Mouse (Mus musculus) midbrain, postnatal 0 days (tissue): Measurements from ENCODE around the gene Stk39. TPM values are rescaled to one million over a fixed set of nuclear protein-coding genes. Genes with fewer than 3 reads are reported as not detected.
A peak's percentile ranks its signal among the peaks of the same experiment; 100 is the strongest.

Experiments used
- ATAC-seq: fragments of 200-750 bp; cut with Nextera tagmentation; 2 replicates; pipeline ENCODE4 v1.8.0; 2017; ENCODE audit warnings: moderate number of reproducible peaks, mild to moderate bottlenecking, moderate TSS enrichment, moderate library complexity; ENCODE audit not compliant: low FRiP score
- DNase-seq: peaks from one replicate; pipeline ENCODE4 v3.0.0-alpha.2; 2015; ENCODE audit warnings: low spot score
- H3K27ac ChIP-seq: fragments of 300-500 bp; sonication (generic); 2 replicates; pipeline ENCODE4 v1.5.1; 2014; ENCODE audit warnings: low read depth, mild to moderate bottlenecking, low read length, mixed read lengths
- H3K27me3 ChIP-seq: fragments of 300-500 bp; sonication (generic); 2 replicates; pipeline ENCODE4 v1.6.1; 2014; ENCODE audit warnings: low read length, control low read depth, mixed read lengths; ENCODE audit not compliant: insufficient read depth
- H3K36me3 ChIP-seq: fragments of 300-500 bp; sonication (generic); 2 replicates; pipeline ENCODE4 v1.6.1; 2014; ENCODE audit warnings: low read length, control low read depth, mixed read lengths; ENCODE audit not compliant: insufficient read depth
- H3K4me1 ChIP-seq: fragments of 300-500 bp; sonication (generic); 2 replicates; pipeline ENCODE4 v1.6.1; 2014; ENCODE audit warnings: mild to moderate bottlenecking, control low read depth, antibody characterized with exemption, low read length, mixed read lengths; ENCODE audit not compliant: insufficient read depth
- H3K4me2 ChIP-seq: fragments of 300-500 bp; sonication (generic); 2 replicates; pipeline ENCODE4 v1.6.1; 2014; ENCODE audit warnings: low read depth, mild to moderate bottlenecking, low read length, mixed read lengths; ENCODE audit not compliant: poor library complexity, severe bottlenecking
- H3K4me3 ChIP-seq: fragments of 300-500 bp; sonication (generic); 2 replicates; pipeline ENCODE4 v1.5.1; 2014; ENCODE audit warnings: low read depth, mild to moderate bottlenecking, low read length, moderate library complexity
- H3K9ac ChIP-seq: fragments of 300-500 bp; sonication (generic); replicated peaks from 2 replicates; pipeline ENCODE4 v1.6.1; 2014; ENCODE audit warnings: mild to moderate bottlenecking, low read length, moderate library complexity, mixed read lengths; ENCODE audit not compliant: poor library complexity, severe bottlenecking
- H3K9me3 ChIP-seq: fragments of 300-500 bp; sonication (generic); 2 replicates; pipeline ENCODE4 v1.6.1; 2016; ENCODE audit warnings: low read length, control low read depth
- CTCF ChIP-seq: IDR thresholded peaks from 2 replicates; pipeline ENCODE4 v1.5.1; 2016; ENCODE audit warnings: antibody characterized with exemption, mild to moderate bottlenecking
- WGBS: fragments of 180-500 bp; shearing (Covaris S2); extraction: QIAGEN DNeasy Blood & Tissue Kit; methylation state at CpG from one replicate; pipeline ENCODE4 v1.1.7; 2014; 5-methylcytosine and 5-hydroxymethylcytosine counted together
- polyA plus RNA-seq: library from polyadenylated mRNA; unstranded; fragments of >200 nt; fragmentation: Nextera tagmentation; extraction: Ambion mirVana; gene quantifications from 2 replicates; pipeline ENCODE4 v1.2.1, GENCODE M21; 2015
- total RNA-seq: library from RNA; depleted of rRNA; stranded (reverse); fragments of >200 nt; gene quantifications from 2 replicates; pipeline ENCODE4 v1.2.3, GENCODE M21; 2014

The Stk39 gene
- total and polyA plus RNA-seq, 2 experiments from 2014 or later, result 23.4 to 33.9 TPM

DNA sequence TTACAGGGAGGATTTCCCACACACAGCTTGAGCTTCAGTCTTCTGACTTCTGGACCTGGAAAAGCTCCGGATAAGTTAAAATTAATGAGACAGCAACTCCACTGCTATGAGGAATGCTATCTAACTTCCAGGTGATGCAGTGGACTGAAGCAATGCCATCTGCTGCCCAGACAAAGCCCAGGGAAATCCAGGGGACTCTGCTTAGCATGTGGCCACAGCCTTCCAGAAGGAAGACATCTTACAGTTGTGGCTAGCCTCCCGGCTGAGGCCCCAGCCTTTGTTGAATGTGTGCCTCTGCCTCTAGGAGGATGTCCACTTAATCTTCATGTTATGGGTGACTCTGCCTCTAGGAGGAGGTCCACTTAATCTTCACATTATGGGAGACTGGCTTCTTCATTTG lies 243.0 kb downstream of the Stk39 start:
- Histone ChIP-seq H3K36me3 (no peaks in the 10 kb centered on the region), H3K4me3 (no peak overlapping the region), H3K27ac (no peak overlapping the region), H3K4me1 (no peaks in the 10 kb centered on the region), H3K27me3 (no peaks in the 10 kb centered on the region), H3K9ac (no peak overlapping the region), H3K9me3 (no peaks in the 10 kb centered on the region), H3K4me2 (no peak overlapping the region)
- ATAC-seq (no peak), DNase-seq (no peak)
- TF ChIP-seq CTCF, result no peak
- 85% methylated on average over 2 of the region's 2 CpGs for WGBS

DNA sequence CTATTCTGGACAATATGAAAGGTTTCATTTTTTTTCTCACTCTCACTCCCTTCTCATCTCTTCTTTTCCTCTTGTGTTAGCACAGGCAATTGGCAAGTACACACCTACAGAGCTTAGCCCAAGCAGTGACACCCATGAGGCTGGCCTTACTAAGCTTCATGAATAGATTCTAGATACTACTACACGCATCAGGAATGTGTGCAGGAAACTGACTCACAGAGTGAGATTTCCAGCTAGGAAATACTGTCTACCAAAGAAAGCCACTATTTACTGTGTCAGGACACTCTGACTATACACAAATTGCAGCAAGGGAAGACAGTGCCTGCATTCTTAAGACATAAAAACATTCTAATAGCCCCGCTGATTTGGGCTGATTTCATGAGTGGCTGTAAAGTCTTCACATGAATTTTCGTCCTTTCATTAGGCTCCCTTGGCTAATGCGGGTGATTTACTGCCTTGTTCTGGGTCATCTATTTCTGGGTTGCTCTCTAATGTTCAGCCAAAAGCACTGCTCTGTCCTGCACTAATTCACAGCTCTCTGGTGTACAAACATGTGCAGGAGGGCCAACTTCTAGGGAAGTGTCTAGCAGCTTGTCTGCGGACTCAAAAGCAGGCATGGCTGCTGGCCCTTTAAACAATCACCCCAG lies 249.7 kb downstream of the Stk39 start:
- H3K4me1 ChIP-seq, result no peaks in the 10 kb centered on the region
- no peak overlapping the region for H3K4me3 ChIP-seq
- no peaks in the 10 kb centered on the region for H3K27me3 ChIP-seq
- no peaks in the 10 kb centered on the region for H3K9me3 ChIP-seq
- WGBS, result 66% methylated on average over 5 of the region's 5 CpGs
- no peak overlapping the region for H3K27ac ChIP-seq
- peak; percentile 43 for DNase-seq
- ATAC-seq, result no peak
- no peak overlapping the region for H3K9ac ChIP-seq
- H3K4me2 ChIP-seq, result no peak overlapping the region
- H3K36me3 ChIP-seq, result peaks cover 5% of the 10 kb centered on the region; the same call in 1 of the 2 replicates
- TF ChIP-seq CTCF, result no peak

DNA sequence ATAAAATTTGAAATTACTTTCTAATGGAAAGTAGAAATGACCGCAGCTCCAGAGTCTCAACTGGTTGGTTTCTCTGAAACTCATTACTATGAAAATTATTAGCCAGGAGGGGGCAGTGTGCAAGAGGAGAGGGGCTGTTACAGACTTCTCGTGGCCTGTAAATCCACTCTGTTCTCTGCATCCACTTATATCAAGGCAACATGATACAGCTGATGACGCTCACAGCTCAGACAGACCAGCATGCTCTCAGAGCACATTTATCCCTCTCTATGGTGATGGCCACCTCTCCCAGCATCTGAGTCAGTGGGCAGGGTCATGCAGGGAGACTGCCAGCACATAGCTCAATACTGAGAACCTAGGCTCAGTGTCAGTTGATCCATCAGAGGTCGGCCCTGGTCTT lies 250.8 kb downstream of the Stk39 start:
- Histone ChIP-seq H3K4me2 (no peak overlapping the region), H3K27ac (no peak overlapping the region), H3K4me1 (no peaks in the 10 kb centered on the region), H3K4me3 (no peak overlapping the region), H3K9me3 (no peaks in the 10 kb centered on the region), H3K9ac (no peak overlapping the region), H3K36me3 (peaks cover 5% of the 10 kb centered on the region; the same call in 1 of the 2 replicates), H3K27me3 (no peaks in the 10 kb centered on the region)
- 67% methylated on average over 4 of the region's 4 CpGs for WGBS
- DNase-seq (peak; percentile 44), ATAC-seq (no peak)
- TF ChIP-seq CTCF, result peak; percentile 45

DNA sequence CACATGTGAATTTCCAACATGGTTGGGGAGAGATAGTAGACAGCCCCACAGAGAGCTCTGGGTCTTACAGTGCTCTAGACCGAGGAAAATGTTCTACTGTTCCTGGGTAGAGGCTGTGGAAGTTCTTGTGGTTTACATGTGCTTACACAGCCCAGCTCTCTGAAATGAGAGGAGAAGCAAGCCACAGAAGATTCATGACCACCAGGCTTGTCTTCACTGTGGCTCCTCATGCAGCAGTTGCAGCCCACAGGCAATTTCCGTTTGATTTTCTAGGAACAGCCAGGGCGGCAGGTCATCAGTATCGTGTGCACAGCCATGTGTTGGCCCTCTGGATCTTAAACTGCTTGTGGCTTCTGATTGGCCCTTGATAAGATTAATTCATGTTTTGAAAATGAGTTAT lies 252.2 kb downstream of the Stk39 start:
- no peak overlapping the region for H3K4me3 ChIP-seq
- 92% methylated on average over 4 of the region's 4 CpGs for WGBS
- no peak overlapping the region for H3K9ac ChIP-seq
- no peaks in the 10 kb centered on the region for H3K4me1 ChIP-seq
- no peak overlapping the region for H3K4me2 ChIP-seq
- ATAC-seq, result no peak
- H3K36me3 ChIP-seq, result peaks cover 5% of the 10 kb centered on the region; the same call in 1 of the 2 replicates
- H3K27ac ChIP-seq, result no peak overlapping the region
- no peaks in the 10 kb centered on the region for H3K9me3 ChIP-seq
- no peaks in the 10 kb centered on the region for H3K27me3 ChIP-seq
- no peak for DNase-seq
- no peak for TF ChIP-seq CTCF

DNA sequence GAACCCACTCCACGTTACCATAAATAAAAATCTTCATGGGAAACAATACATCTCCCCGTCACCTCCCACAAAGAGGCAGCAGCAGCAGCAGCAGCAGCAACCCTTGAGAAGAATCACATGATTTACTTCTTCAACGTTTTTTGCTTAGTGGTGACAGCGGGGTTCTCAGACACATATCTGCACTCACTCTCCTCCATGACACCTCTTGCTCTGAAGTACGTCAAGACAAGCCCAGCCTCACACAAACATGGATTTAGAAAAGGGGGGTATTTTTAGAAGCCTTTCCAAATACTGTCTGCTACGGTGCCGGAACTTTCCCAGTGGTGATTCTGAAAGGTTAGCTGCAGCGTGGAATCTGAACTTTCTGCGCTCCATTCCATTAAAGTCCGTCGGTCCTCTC lies 256.9 kb downstream of the Stk39 start:
- WGBS, result 89% methylated on average over 11 of the region's 11 CpGs
- no peak for ATAC-seq
- Histone ChIP-seq H3K9ac (no peak overlapping the region), H3K4me1 (no peaks in the 10 kb centered on the region), H3K4me2 (no peak overlapping the region), H3K27me3 (no peaks in the 10 kb centered on the region), H3K27ac (no peak overlapping the region), H3K9me3 (no peaks in the 10 kb centered on the region), H3K36me3 (peaks cover 5% of the 10 kb centered on the region; the same call in 1 of the 2 replicates), H3K4me3 (no peak overlapping the region)
- no peak for DNase-seq
- no peak for TF ChIP-seq CTCF

DNA sequence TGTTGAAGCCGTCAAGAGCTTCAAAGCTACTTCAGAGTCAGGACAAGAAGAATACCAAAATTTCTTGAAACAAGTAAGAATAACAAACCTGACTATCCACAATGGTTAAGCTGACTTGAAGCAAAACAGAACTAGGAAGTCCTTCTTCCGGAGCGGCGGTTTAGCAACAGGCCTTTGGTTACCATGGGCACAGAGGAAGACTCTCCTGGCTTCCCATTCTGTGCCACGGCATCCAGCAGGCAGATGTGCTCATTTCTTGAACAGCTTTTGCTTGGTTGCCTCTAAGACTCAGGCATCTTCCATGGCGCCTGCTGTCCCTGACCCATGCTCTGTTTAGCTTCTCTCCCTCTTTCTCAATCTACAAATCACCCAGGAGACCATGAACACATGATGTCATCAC lies 257.7 kb downstream of the Stk39 start:
- DNase-seq (no peak), ATAC-seq (no peak; the same call in 1 of the 2 replicates)
- H3K9me3 ChIP-seq, result no peaks in the 10 kb centered on the region
- no peaks in the 10 kb centered on the region for H3K4me1 ChIP-seq
- TF ChIP-seq CTCF, result no peak
- 71% methylated on average over 6 of the region's 6 CpGs for WGBS
- H3K36me3 ChIP-seq, result peaks cover 3% of the 10 kb centered on the region; the same call in 1 of the 2 replicates
- H3K4me3 ChIP-seq, result no peak overlapping the region
- H3K9ac ChIP-seq, result no peak overlapping the region
- H3K4me2 ChIP-seq, result no peak overlapping the region
- no peaks in the 10 kb centered on the region for H3K27me3 ChIP-seq
- no peak overlapping the region for H3K27ac ChIP-seq
